Mouse (Mus musculus) lung, postnatal 4 days (tissue): ENCODE data around the gene Cldn34a.
"Not testable (repeated sequence)": the region's sequence is repeated elsewhere in the genome, so short reads cannot be mapped to it uniquely, and the experiment has no call there.

Experiments used
- DNase-seq, 2 experiments: peaks; one replicate each; pipeline ENCODE4 v3.0.0; 2021

The Cldn34a gene

DNA sequence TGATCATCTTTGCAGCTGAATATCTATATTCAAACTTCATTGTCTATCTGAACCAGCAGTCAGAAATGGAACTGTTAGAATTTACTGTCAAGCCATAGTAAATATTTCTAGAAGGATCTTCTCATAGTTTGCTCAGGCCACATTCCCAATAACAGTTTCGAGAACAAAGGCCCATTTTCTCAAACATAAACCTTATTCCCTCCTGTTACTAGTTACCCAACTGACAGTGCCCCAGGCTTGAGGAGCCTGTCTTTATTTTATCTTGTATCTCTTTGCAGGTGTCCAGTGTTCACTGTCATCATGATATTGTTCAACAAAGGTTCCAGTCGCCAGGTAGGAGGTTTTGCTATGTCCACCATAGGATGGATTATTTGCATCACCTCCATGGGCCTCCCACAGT is at the start of gene Cldn34a:
Gene Cldn34a (plus strand): TSS at position 301 of the 400 bp plus-strand sequence.
- DNase-seq, result no peak

DNA sequence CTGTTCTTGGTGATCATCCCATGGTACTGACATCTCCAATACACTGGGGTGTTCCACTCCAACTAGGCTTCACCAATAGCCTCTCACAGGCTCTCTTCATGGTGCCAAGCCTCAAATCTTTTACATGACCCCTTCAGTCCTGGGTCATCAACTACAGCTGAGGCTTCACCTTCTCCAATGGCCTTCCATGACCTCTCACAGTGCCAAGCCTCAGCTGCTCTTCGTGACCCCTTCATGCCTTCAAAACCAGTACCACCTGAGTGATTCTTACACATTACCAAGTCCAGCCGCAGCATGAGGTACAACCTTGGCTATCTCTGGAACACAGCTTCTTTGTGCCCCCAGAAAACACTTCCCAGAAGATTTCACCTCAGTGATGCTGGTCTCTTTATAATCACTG is 44.5 kb upstream of the Cldn34a start:
- not testable (repeated sequence) for DNase-seq

DNA sequence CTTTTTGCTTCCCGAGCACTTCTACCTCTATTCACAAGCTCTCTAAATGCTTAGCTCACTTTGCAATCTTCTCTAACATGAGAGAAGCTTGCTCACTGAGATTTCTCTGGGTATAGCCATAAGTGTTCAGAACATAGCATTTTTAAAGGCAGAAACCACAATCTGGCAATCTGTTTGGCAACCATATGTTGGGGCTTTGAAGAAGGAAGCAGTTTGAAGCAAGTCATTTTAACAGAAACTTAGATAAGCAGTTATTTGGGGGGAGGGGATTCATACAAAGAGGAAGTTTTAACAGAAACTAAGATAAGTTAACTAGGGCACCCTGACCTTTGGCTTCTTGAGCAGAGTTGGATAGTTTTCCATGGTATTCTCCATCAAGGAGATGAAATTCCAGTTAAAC is 17.4 kb upstream of the Cldn34a start:
- no peak for DNase-seq

DNA sequence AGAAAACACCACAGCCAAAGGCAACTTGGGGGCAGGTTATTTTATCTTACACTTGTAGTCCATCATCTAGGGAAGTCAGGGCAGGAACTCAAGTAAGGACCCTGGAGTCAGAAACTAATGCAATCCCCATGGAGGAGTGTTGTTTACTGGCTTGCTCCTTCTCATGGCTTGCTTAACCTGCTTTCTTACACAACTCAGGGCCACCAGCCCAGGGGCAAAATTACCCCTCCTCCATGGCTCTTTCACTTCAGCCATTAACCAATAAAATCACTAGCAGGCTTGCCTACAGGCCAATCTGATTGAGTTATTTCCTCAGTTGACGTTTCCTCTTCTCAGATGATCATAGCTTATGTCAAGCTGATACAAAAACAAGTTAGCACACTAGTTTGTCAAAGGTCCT is 15.0 kb upstream of the Cldn34a start:
- DNase-seq, result no peak

DNA sequence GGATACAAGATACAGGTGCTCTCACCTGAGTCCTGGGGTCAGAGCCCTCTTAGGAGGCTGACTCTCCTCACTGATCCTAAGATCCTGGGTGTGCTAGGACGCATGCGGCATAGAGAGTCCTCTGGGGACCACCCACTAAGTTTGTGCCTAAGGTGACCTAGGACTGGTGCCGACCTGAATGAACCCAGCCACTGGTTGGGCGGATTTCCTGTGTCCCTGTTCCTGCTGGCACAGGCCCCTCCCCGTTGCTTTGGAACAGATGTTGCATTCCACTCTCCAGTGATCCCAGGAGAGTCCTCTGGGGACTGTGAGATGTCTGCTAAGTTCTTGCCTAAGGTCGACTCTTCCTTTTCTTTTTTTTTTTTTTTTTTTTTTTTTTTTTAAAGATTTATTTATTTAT is 5.7 kb upstream of the Cldn34a start:
- no peak for DNase-seq
